Comparison of ENCODE assay signal across 15 mouse cellular contexts in the genomic region with DNA sequence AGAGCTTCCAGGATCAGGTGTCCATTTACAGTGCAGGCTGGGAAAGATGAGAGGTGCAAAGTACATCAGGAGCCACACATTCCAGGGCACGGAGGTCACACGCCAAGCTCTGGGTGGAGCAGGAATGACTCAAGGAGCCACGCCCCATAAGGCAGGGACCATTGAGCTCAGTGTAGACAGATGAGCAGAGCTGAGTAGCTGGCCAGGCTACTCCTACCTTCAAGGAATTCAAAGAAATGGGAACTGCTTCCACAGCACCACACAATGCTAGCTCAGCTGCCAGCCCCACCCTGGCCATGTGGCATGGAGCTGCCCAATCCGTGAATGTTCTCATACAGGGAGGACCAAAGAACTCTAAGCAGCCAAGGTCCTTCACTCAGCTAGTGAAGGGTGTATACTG. TPM values are rescaled to one million over a fixed set of nuclear protein-coding genes. Genes with fewer than 3 reads are reported as not detected.
DNase-seq lines count a peak whose midpoint lies in the region; ATAC-seq and TF ChIP-seq lines count a peak whose summit lies in the region.
"Had no signal": no experiment of that assay in that cellular context is flagged by ENCODE, and none has a peak within 500 bp of the region (broad histone marks: within the 10 kb centered on the region; RNA-seq: fewer than 3 reads in every experiment).

No protein-coding gene starts in this region.

- DNase-seq in kidney, adult 18-20 months, result peak; percentile 28
- peak; percentile 64 for DNase-seq in 3134 (ENCODE audit: extremely low read depth, insufficient read length, low spot score)
- DNase-seq in ZHBTc4 (ENCODE audit: low read depth, low spot score), result peak; percentile 94
- DNase-seq in B cell, adult 2 months, result no peak
- no peak for DNase-seq in right cerebral cortex, adult 18-20 months
- DNase-seq: cerebellum, adult 18-20 months; thymus, adult 18-20 months had no signal

- H3K27ac ChIP-seq in kidney, embryonic 14.5 days (ENCODE audit: low read depth, low read length), result no peak overlapping the region
- no peak overlapping the region for H3K27ac ChIP-seq in forebrain, embryonic 12.5 days
- H3K27ac ChIP-seq: embryonic facial prominence, embryonic 15.5 days; forebrain, embryonic 13.5 days; liver, embryonic 12.5 days had no signal

- H3ac ChIP-seq in myocyte (ENCODE audit: control insufficient read depth, insufficient read length), result no peak overlapping the region

- no peaks in the 10 kb centered on the region for H3K4me1 ChIP-seq in kidney, embryonic 14.5 days (ENCODE audit: control insufficient read depth, insufficient read depth, low read length)
- no peaks in the 10 kb centered on the region for H3K4me1 ChIP-seq in forebrain, embryonic 12.5 days
- H3K4me1 ChIP-seq: embryonic facial prominence, embryonic 15.5 days; forebrain, embryonic 13.5 days; liver, embryonic 12.5 days had no signal

- H3K27me3 ChIP-seq in kidney, embryonic 14.5 days (ENCODE audit: control insufficient read depth, insufficient read depth, low read length), result no peaks in the 10 kb centered on the region
- no peaks in the 10 kb centered on the region for H3K27me3 ChIP-seq in myocyte (ENCODE audit: control insufficient read depth, insufficient read depth, insufficient read length)
- H3K27me3 ChIP-seq in forebrain, embryonic 12.5 days, result no peaks in the 10 kb centered on the region
- H3K27me3 ChIP-seq: embryonic facial prominence, embryonic 15.5 days; forebrain, embryonic 13.5 days; liver, embryonic 12.5 days had no signal

- TF ChIP-seq POLR2A in myocyte (IDR thresholded peaks at IDR 0.05; ENCODE audit: insufficient read length, low read depth), result no peak

- ATAC-seq in kidney, embryonic 14.5 days (ENCODE audit: low FRiP score, low TSS enrichment), result no peak
- no peak for ATAC-seq in forebrain, embryonic 12.5 days (ENCODE audit: low FRiP score)
- ATAC-seq: forebrain, embryonic 13.5 days; inflammation-experienced regulatory T-cells, adult 6 months; liver, embryonic 12.5 days had no signal

- 80% methylated on average over 4 of the region's 4 CpGs for WGBS in kidney, embryonic 14.5 days
- 88% methylated on average over 4 of the region's 4 CpGs for WGBS in forebrain, embryonic 12.5 days

- H3K79me2 ChIP-seq in myocyte (ENCODE audit: control insufficient read depth, insufficient read depth), result no peaks in the 10 kb centered on the region

- no peak overlapping the region for H3K4me3 ChIP-seq in kidney, embryonic 14.5 days (ENCODE audit: low read length)
- H3K4me3 ChIP-seq in myocyte, result no peak overlapping the region
- no peak overlapping the region for H3K4me3 ChIP-seq in forebrain, embryonic 12.5 days (replicated peaks)
- H3K4me3 ChIP-seq: embryonic facial prominence, embryonic 15.5 days; forebrain, embryonic 13.5 days; liver, embryonic 12.5 days had no signal

- no peaks in the 10 kb centered on the region for H3K36me3 ChIP-seq in kidney, embryonic 14.5 days (ENCODE audit: control insufficient read depth, insufficient read depth, low read length)
- no peaks in the 10 kb centered on the region for H3K36me3 ChIP-seq in myocyte (ENCODE audit: control insufficient read depth, insufficient read depth)
- H3K36me3 ChIP-seq in forebrain, embryonic 12.5 days (replicated peaks), result no peaks in the 10 kb centered on the region
- H3K36me3 ChIP-seq: embryonic facial prominence, embryonic 15.5 days; liver, embryonic 12.5 days had no signal

- H3K4me2 ChIP-seq in kidney, embryonic 14.5 days (replicated peaks; ENCODE audit: low read depth, low read length), result no peak overlapping the region
- peak overlapping the region; percentile 1 for H3K4me2 ChIP-seq in myocyte (ENCODE audit: low read depth)
- H3K4me2 ChIP-seq in forebrain, embryonic 12.5 days, result no peak overlapping the region
- H3K4me2 ChIP-seq: embryonic facial prominence, embryonic 15.5 days; forebrain, embryonic 13.5 days; liver, embryonic 12.5 days had no signal

- H3K9me3 ChIP-seq in kidney, embryonic 14.5 days (ENCODE audit: control insufficient read depth, low read length), result no peaks in the 10 kb centered on the region
- H3K9me3 ChIP-seq in forebrain, embryonic 12.5 days, result no peaks in the 10 kb centered on the region
- H3K9me3 ChIP-seq: embryonic facial prominence, embryonic 15.5 days; liver, embryonic 12.5 days had no signal

- no peak overlapping the region for H3K9ac ChIP-seq in kidney, embryonic 14.5 days (ENCODE audit: low read depth, low read length)
- no peak overlapping the region for H3K9ac ChIP-seq in forebrain, embryonic 12.5 days
- H3K9ac ChIP-seq: embryonic facial prominence, embryonic 15.5 days; forebrain, embryonic 13.5 days; liver, embryonic 12.5 days had no signal

TF ChIP-seq in myocyte, 11 proteins besides CTCF, POLR2A, EP300 and RAD21:
- no peak for TF ChIP-seq TCF3 (IDR thresholded peaks at IDR 0.05; ENCODE audit: insufficient read length, low read depth)
- peak; percentile 50 for TF ChIP-seq USF1 (IDR thresholded peaks at IDR 0.05; ENCODE audit: low read depth)
- no peak for TF ChIP-seq POLR2AphosphoS2 (IDR thresholded peaks at IDR 0.05; ENCODE audit: insufficient read length, low read depth)
- TF ChIP-seq MYOD1 (IDR thresholded peaks at IDR 0.05; ENCODE audit: control insufficient read depth in 1 of 3, insufficient read length in 2 of 3, low read depth in 2 of 3), result peak in 1 of 3 experiments; percentile 36
- TF ChIP-seq TCF12 (IDR thresholded peaks at IDR 0.05; ENCODE audit: insufficient read depth, poor library complexity, severe bottlenecking), result no peak
- TF ChIP-seq MAX (IDR thresholded peaks at IDR 0.05; ENCODE audit: low read depth), result no peak
- TF ChIP-seq MYOG (IDR thresholded peaks at IDR 0.05; ENCODE audit: control insufficient read depth in 1 of 3, insufficient read depth in 1 of 3, insufficient read length in 2 of 3, low read depth in 2 of 3), result peak in 1 of 3 experiments; percentile 52
- no peak for TF ChIP-seq CEBPB (IDR thresholded peaks at IDR 0.05; ENCODE audit: insufficient read depth, poor library complexity, severe bottlenecking)
- no peak for TF ChIP-seq REST (IDR thresholded peaks at IDR 0.05; ENCODE audit: insufficient read depth, insufficient read length)
- no peak for TF ChIP-seq SRF (IDR thresholded peaks at IDR 0.05; ENCODE audit: control insufficient read depth, insufficient read length, low read depth)
- no peak for TF ChIP-seq E2F4 (IDR thresholded peaks at IDR 0.05; ENCODE audit: insufficient read depth)

RNA-seq across cellular contexts. Expression of gene Dnajb6, which starts 37.0 kb away (rescaled TPM):
- polyA plus RNA-seq in kidney, embryonic 14.5 days (2014; fragmentation: Nextera tagmentation; extraction: Ambion mirVana), result 130 and 141 TPM in 2 replicates
- 75.2 TPM for polyA plus RNA-seq in myocyte (2012; fragmentation: generic; extraction: Trizol)
- 241 and 255 TPM in 2 replicates for polyA plus RNA-seq in forebrain, embryonic 12.5 days (2016; fragmentation: Nextera tagmentation; extraction: Ambion mirVana)

RNA-seq across cellular contexts. Expression of gene Gm5129, which starts 37.2 kb away (rescaled TPM):
- not detected in 2 replicates for polyA plus RNA-seq in kidney, embryonic 14.5 days (2014; fragmentation: Nextera tagmentation; extraction: Ambion mirVana)
- polyA plus RNA-seq in myocyte (2012; fragmentation: generic; extraction: Trizol), result 0.40 TPM
- not detected in 2 replicates for polyA plus RNA-seq in forebrain, embryonic 12.5 days (2016; fragmentation: Nextera tagmentation; extraction: Ambion mirVana)
- polyA plus RNA-seq: embryonic facial prominence, embryonic 15.5 days; forebrain, embryonic 13.5 days; inflammation-experienced regulatory T-cells, adult 6 months; liver, embryonic 12.5 days; neural tube, embryonic 14.5 days had no signal

Comparison
In these comparisons a context has a peak if more than half of its experiments do, and no peak if none do; other contexts are left out.
1. DNase-seq: peak in kidney, adult 18-20 months (single experiment), 3134 (single experiment) and ZHBTc4 (single experiment); none in B cell, adult 2 months (0 of 2) and right cerebral cortex, adult 18-20 months (single experiment).